Mouse (Mus musculus) urinary bladder, postnatal 36 days (tissue): ENCODE results near the gene Fthl17d.
A peak's percentile ranks its signal among the peaks of the same experiment; 100 is the strongest.
"Not testable (repeated sequence)": the region's sequence is repeated elsewhere in the genome, so short reads cannot be mapped to it uniquely, and the experiment has no call there.

Experiments used
- DNase-seq, 2 experiments: peaks; one replicate each; pipeline ENCODE4 v3.0.0; 2022; ENCODE audit warnings: low spot score in 2 of 2, mixed read lengths in 1 of 2

Gene Fthl17d

GRCm38 (mm10) chrX:8986655-8987054 lies at the start of gene Fthl17d:
TSS of gene Fthl17d (minus strand) at chrX:8986755.
- not testable (repeated sequence) for DNase-seq

GRCm38 (mm10) chrX:9033193-9033592 lies 46.6 kb upstream of the Fthl17d start, which contains the start of gene Fthl17e:
TSS of gene Fthl17e (plus strand) at chrX:9033493.
- not testable (repeated sequence) for DNase-seq

- DNase-seq: no peak
Measured at GRCm38 (mm10) chrX:9019481-9019880, 32.9 kb upstream of the Fthl17d start.

GRCm38 (mm10) chrX:9016079-9016478 lies 29.5 kb upstream of the Fthl17d start:
- DNase-seq: no peak

GRCm38 (mm10) chrX:8976459-8976858 lies 10.1 kb downstream of the Fthl17d start, which contains the start of gene Fthl17c:
TSS of gene Fthl17c (minus strand) at chrX:8976559.
- not testable (repeated sequence) for DNase-seq

- DNase-seq: not testable (repeated sequence)
Measured at GRCm38 (mm10) chrX:8964618-8965017, 21.9 kb downstream of the Fthl17d start.

- DNase-seq: not testable (repeated sequence)
Measured at GRCm38 (mm10) chrX:8962875-8963274, 23.7 kb downstream of the Fthl17d start, which contains the start of gene Fthl17b. TSS of gene Fthl17b (minus strand) at chrX:8962975.

- peak; percentile 54 to 80 for DNase-seq
Measured at GRCm38 (mm10) chrX:8948130-8948805, 38.3 kb downstream of the Fthl17d start.

GRCm38 (mm10) chrX:8944041-8944440 lies 42.5 kb downstream of the Fthl17d start:
- no peak for DNase-seq
